ENCODE assay signal across 14 mouse cellular contexts in the genomic region with DNA sequence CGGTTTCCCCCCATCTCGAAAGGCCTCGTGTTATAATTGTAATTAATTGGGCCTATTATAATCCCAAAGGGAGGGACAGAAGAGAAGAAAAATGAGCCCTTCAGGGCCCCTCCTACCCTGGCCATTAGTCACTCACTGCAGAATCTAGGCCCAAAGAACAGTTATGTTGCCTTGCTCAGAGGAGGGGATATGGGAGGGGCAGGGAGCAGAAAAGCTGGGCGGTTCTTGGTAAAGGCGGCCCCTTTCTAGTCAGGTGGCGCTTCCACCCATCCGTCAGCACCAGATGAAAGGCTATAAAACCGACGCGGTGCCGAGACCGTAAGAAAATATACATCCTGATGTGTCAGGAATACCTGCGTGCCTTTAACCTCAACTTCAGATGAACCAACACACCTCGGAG.
A peak's percentile ranks its signal among the peaks of the same experiment; 100 is the strongest.
DNase-seq lines count a peak whose midpoint lies in the region; ATAC-seq and TF ChIP-seq lines count a peak whose summit lies in the region.
"Had no signal": no experiment of that assay in that cellular context is flagged by ENCODE, and none has a peak within 500 bp of the region (broad histone marks: within the 10 kb centered on the region; RNA-seq: fewer than 3 reads in every experiment).

No protein-coding gene starts in this region.

- WGBS in intestine, embryonic 15.5 days = 46% methylated on average over 14 of the region's 14 CpGs
- WGBS in neural tube, embryonic 11.5 days = 22% methylated on average over 14 of the region's 14 CpGs
- 84% methylated on average over 14 of the region's 14 CpGs for WGBS in forebrain, embryonic 11.5 days

- H3K9me3 ChIP-seq in intestine, embryonic 15.5 days = no peaks in the 10 kb centered on the region
- H3K9me3 ChIP-seq in neural tube, embryonic 11.5 days (ENCODE audit: control insufficient read depth, low read length) = no peaks in the 10 kb centered on the region
- H3K9me3 ChIP-seq in forebrain, embryonic 11.5 days (ENCODE audit: control insufficient read depth, low read length) = no peaks in the 10 kb centered on the region
- H3K9me3 ChIP-seq: forebrain, embryonic 12.5 days; midbrain, embryonic 12.5 days; stomach, embryonic 15.5 days had no signal

- H3K27me3 ChIP-seq in intestine, embryonic 15.5 days (replicated peaks) = no peaks in the 10 kb centered on the region
- no peaks in the 10 kb centered on the region for H3K27me3 ChIP-seq in neural tube, embryonic 11.5 days (ENCODE audit: control insufficient read depth, insufficient read depth, low read length)
- no peaks in the 10 kb centered on the region for H3K27me3 ChIP-seq in forebrain, embryonic 11.5 days (ENCODE audit: control insufficient read depth, insufficient read depth, low read length)
- H3K27me3 ChIP-seq: midbrain, embryonic 12.5 days; stomach, embryonic 15.5 days had no signal

- no peak overlapping the region for H3K4me3 ChIP-seq in intestine, embryonic 15.5 days (replicated peaks)
- no peak overlapping the region for H3K4me3 ChIP-seq in neural tube, embryonic 11.5 days (ENCODE audit: low read depth, low read length)
- no peak overlapping the region for H3K4me3 ChIP-seq in layer of hippocampus, adult 2 months
- no peak overlapping the region for H3K4me3 ChIP-seq in forebrain, embryonic 11.5 days (ENCODE audit: low read depth, low read length)
- H3K4me3 ChIP-seq: forebrain, embryonic 12.5 days; midbrain, embryonic 12.5 days; stomach, embryonic 15.5 days had no signal

- peak; percentile 12 to 36 for DNase-seq in kidney, postnatal 4 days
- DNase-seq in kidney, postnatal 14 days = no peak
- peak; percentile 30 for DNase-seq in embryo, embryonic 11.5 days (ENCODE audit: low read depth, low spot score)
- DNase-seq in neural tube, embryonic 11.5 days (ENCODE audit: low spot score) = peak; percentile 51
- DNase-seq in layer of hippocampus, adult 2 months (ENCODE audit: low spot score in 2 of 2) = no peak
- DNase-seq in gastrocnemius, postnatal 14 days = no peak
- no peak for DNase-seq in forebrain, embryonic 11.5 days (ENCODE audit: low spot score)
- DNase-seq: cerebellum, postnatal 25 days; kidney, adult 9 months had no signal

- H3K27ac ChIP-seq in intestine, embryonic 15.5 days = no peak overlapping the region
- no peak overlapping the region; the same call in 1 of the 2 replicates for H3K27ac ChIP-seq in neural tube, embryonic 11.5 days (ENCODE audit: low read depth, low read length)
- no peak overlapping the region for H3K27ac ChIP-seq in layer of hippocampus, adult 2 months
- H3K27ac ChIP-seq in forebrain, embryonic 11.5 days (ENCODE audit: low read depth, low read length) = no peak overlapping the region
- H3K27ac ChIP-seq: midbrain, embryonic 12.5 days had no signal

- H3K4me1 ChIP-seq in intestine, embryonic 15.5 days (replicated peaks) = peaks cover 14% of the 10 kb centered on the region
- H3K4me1 ChIP-seq in neural tube, embryonic 11.5 days (ENCODE audit: control insufficient read depth, insufficient read depth, low read length) = peaks cover 28% of the 10 kb centered on the region
- peaks cover 5% of the 10 kb centered on the region for H3K4me1 ChIP-seq in forebrain, embryonic 11.5 days (replicated peaks; ENCODE audit: control insufficient read depth, insufficient read depth, low read length)

- intact Hi-C loops in gastrocnemius, postnatal 14 days (cut with DNase I; ENCODE audit: low total_unique reads) = no loop called here

- H3K9ac ChIP-seq in intestine, embryonic 15.5 days = no peak overlapping the region
- H3K9ac ChIP-seq in neural tube, embryonic 11.5 days (ENCODE audit: low read length) = no peak overlapping the region
- no peak overlapping the region for H3K9ac ChIP-seq in forebrain, embryonic 11.5 days (ENCODE audit: low read length)
- H3K9ac ChIP-seq: forebrain, embryonic 12.5 days; lung, embryonic 14.5 days; midbrain, embryonic 12.5 days; stomach, embryonic 15.5 days had no signal

- no peaks in the 10 kb centered on the region for H3K36me3 ChIP-seq in intestine, embryonic 15.5 days
- no peaks in the 10 kb centered on the region for H3K36me3 ChIP-seq in neural tube, embryonic 11.5 days (ENCODE audit: control insufficient read depth, insufficient read depth, low read length)
- no peaks in the 10 kb centered on the region for H3K36me3 ChIP-seq in forebrain, embryonic 11.5 days (ENCODE audit: control insufficient read depth, insufficient read depth, low read length)
- H3K36me3 ChIP-seq: forebrain, embryonic 12.5 days; midbrain, embryonic 12.5 days; stomach, embryonic 15.5 days had no signal

- TF ChIP-seq CTCF in layer of hippocampus, adult 2 months (conservative IDR thresholded peaks at IDR 0.05) = no peak

- ATAC-seq in intestine, embryonic 15.5 days = 0 out of 2 replicates have a peak, but pooled peaks have one; percentile 39
- ATAC-seq in neural tube, embryonic 11.5 days (ENCODE audit: insufficient read depth, low FRiP score, low TSS enrichment) = peak; percentile 54
- ATAC-seq in forebrain, embryonic 11.5 days (replicated peaks; ENCODE audit: low FRiP score) = no peak

- H3K4me2 ChIP-seq in intestine, embryonic 15.5 days (replicated peaks) = 0 out of 2 replicates have a peak overlapping the region, but pooled peaks have one; percentile 12
- peak overlapping the region; percentile 27 for H3K4me2 ChIP-seq in neural tube, embryonic 11.5 days (ENCODE audit: low read depth)
- no peak overlapping the region for H3K4me2 ChIP-seq in forebrain, embryonic 11.5 days (ENCODE audit: low read depth, low read length, severe bottlenecking)
- H3K4me2 ChIP-seq: forebrain, embryonic 12.5 days; lung, embryonic 14.5 days; midbrain, embryonic 12.5 days had no signal

Comparison
In these comparisons a context has a peak if more than half of its experiments do, and no peak if none do; other contexts are left out.
1. DNase-seq: peak in kidney, postnatal 4 days (2 of 2), embryo, embryonic 11.5 days (single experiment) and neural tube, embryonic 11.5 days (single experiment); none in kidney, postnatal 14 days (single experiment), layer of hippocampus, adult 2 months (0 of 2), gastrocnemius, postnatal 14 days (single experiment) and forebrain, embryonic 11.5 days (single experiment).